Mouse (Mus musculus): ENCODE measurements at regions not wholly inside any gene's neighbourhood (a gene's known extent, or its start where the extent isn't known, plus 50 kb on each side); places are given as distances from the start of the nearest gene placed in this dataset.
"Not testable (repeated sequence)": the region's sequence is repeated elsewhere in the genome, so short reads cannot be mapped to it uniquely, and the experiment has no call there.

GRCm38 (mm10) chr12:77589416-77589815 lies 351.5 kb downstream of the Fut8 start:
- DNase-seq = no peak

GRCm38 (mm10) chr12:77594092-77594491 lies 356.2 kb downstream of the Fut8 start:
- no peak for DNase-seq

- DNase-seq = no peak
Measured at GRCm38 (mm10) chr12:77594657-77595056, 356.7 kb downstream of the Fut8 start.

GRCm38 (mm10) chr12:77595821-77596220 lies 357.9 kb downstream of the Fut8 start:
- DNase-seq = no peak

- peak; percentile 23 for DNase-seq
Measured at GRCm38 (mm10) chr12:77596676-77597075, 358.8 kb downstream of the Fut8 start.

- DNase-seq = peak; percentile 4
Measured at GRCm38 (mm10) chr12:77597627-77598333, 359.9 kb downstream of the Fut8 start.

- DNase-seq = no peak
Measured at GRCm38 (mm10) chr12:77598334-77598715, 360.4 kb downstream of the Fut8 start.

- no peak for DNase-seq
Measured at GRCm38 (mm10) chr12:77599391-77599790, 361.5 kb downstream of the Fut8 start.

- DNase-seq = no peak
Measured at GRCm38 (mm10) chr12:77603832-77604501, 366.0 kb downstream of the Fut8 start.

- DNase-seq = no peak
Measured at GRCm38 (mm10) chr12:77617552-77617951, 379.6 kb downstream of the Fut8 start.

- no peak for DNase-seq
Measured at GRCm38 (mm10) chr12:77622243-77622642, 384.3 kb downstream of the Fut8 start.

GRCm38 (mm10) chr12:77624323-77624722 lies 386.4 kb downstream of the Fut8 start:
- DNase-seq = not testable (repeated sequence)

- DNase-seq = no peak
Measured at GRCm38 (mm10) chr12:77628358-77628850, 390.5 kb downstream of the Fut8 start.

- DNase-seq = peak; percentile 28
Measured at GRCm38 (mm10) chr12:77633981-77634650, 396.2 kb downstream of the Fut8 start.

GRCm38 (mm10) chr12:77638266-77638665 lies 400.3 kb downstream of the Fut8 start:
- peak; percentile 75 for DNase-seq

- no peak for DNase-seq
Measured at GRCm38 (mm10) chr12:77642336-77642735, 404.4 kb downstream of the Fut8 start.

- DNase-seq = no peak
Measured at GRCm38 (mm10) chr12:77647841-77648240, 409.9 kb downstream of the Fut8 start.

GRCm38 (mm10) chr12:77654282-77654681 lies 416.4 kb downstream of the Fut8 start:
- DNase-seq = no peak

GRCm38 (mm10) chr12:77657060-77657459 lies 419.1 kb downstream of the Fut8 start:
- DNase-seq = no peak

- no peak for DNase-seq
Measured at GRCm38 (mm10) chr12:77657878-77658277, 420.0 kb downstream of the Fut8 start.

GRCm38 (mm10) chr12:77663180-77663579 lies 425.3 kb downstream of the Fut8 start:
- DNase-seq = no peak

- DNase-seq = no peak
Measured at GRCm38 (mm10) chr12:77663665-77664374, 425.9 kb downstream of the Fut8 start.

- no peak for DNase-seq
Measured at GRCm38 (mm10) chr12:77666411-77666810, 428.5 kb downstream of the Fut8 start.

Measured in adrenal gland, postnatal 10 days (tissue).